Mouse (Mus musculus): ENCODE measurements at regions not wholly inside any gene's neighbourhood (a gene's known extent, or its start where the extent isn't known, plus 50 kb on each side); places are given as distances from the start of the nearest gene placed in this dataset.

DNA sequence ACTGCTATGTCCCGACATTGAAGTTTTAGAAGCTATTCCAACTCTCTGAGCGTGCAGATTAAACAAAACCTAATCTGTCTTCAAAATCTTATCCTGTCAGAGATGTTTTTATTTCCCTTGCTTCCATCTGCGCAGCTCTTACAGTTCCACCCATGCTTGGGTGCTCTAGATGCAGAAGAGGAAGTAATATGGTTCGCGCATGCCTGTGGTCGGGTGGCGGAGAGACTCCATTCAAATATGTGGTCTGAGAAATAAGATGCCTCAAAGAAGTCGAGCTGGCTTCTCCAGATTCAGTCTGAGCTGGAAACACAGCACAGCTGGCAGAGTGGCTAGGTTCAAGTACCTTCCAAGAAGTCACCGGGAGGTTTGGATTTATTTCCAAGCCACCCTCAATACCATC lies 167.5 kb downstream of the Faxc start:
- Histone ChIP-seq H3K9me3 (replicated peaks; ENCODE audit: control insufficient read depth, low read length) (no peaks in the 10 kb centered on the region), H3K36me3 (ENCODE audit: control insufficient read depth, insufficient read depth) (no peaks in the 10 kb centered on the region), H3K4me1 (ENCODE audit: control insufficient read depth, insufficient read depth, low read length) (no peaks in the 10 kb centered on the region), H3K9ac (ENCODE audit: low read length) (no peak overlapping the region), H3K4me3 (ENCODE audit: low read length) (no peak overlapping the region), H3K27me3 (ENCODE audit: control insufficient read depth, insufficient read depth, low read length) (no peaks in the 10 kb centered on the region), H3K27ac (ENCODE audit: low read length) (no peak overlapping the region), H3K4me2 (ENCODE audit: low read depth, low read length) (no peak overlapping the region)
- 85% methylated on average over 9 of the region's 9 CpGs for WGBS
- ATAC-seq (replicated peaks; ENCODE audit: extremely low read depth, insufficient read depth, low FRiP score) = no peak

DNA sequence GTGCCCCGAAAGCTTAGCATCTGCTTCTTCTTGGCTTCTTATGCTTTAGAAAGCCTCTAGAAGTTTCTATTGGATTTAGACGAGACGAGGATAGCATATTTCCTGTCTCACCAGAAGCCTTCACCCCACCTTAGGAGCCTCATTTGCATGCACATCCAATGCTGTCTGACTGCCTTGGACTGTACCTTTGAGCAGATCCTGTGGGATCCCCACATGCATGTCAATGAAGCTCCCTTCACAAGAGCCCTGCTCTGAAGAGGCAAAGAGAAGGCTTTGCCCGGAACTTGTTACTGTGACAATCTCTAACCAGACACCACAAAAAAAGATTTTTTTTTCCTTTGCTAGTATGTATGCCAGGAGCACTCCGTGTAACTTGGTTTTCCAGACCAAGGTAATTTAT lies 171.3 kb downstream of the Faxc start:
- 75% methylated on average over 5 of the region's 5 CpGs for WGBS
- no peaks in the 10 kb centered on the region for H3K27me3 ChIP-seq (ENCODE audit: control insufficient read depth, insufficient read depth, low read length)
- H3K4me2 ChIP-seq (ENCODE audit: low read depth, low read length) = no peak overlapping the region
- no peak for ATAC-seq (replicated peaks; ENCODE audit: extremely low read depth, insufficient read depth, low FRiP score)
- H3K27ac ChIP-seq (ENCODE audit: low read length) = no peak overlapping the region
- no peak overlapping the region for H3K9ac ChIP-seq (ENCODE audit: low read length)
- H3K9me3 ChIP-seq (replicated peaks; ENCODE audit: control insufficient read depth, low read length) = no peaks in the 10 kb centered on the region
- H3K4me1 ChIP-seq (ENCODE audit: control insufficient read depth, insufficient read depth, low read length) = no peaks in the 10 kb centered on the region
- no peak overlapping the region for H3K4me3 ChIP-seq (ENCODE audit: low read length)
- no peaks in the 10 kb centered on the region for H3K36me3 ChIP-seq (ENCODE audit: control insufficient read depth, insufficient read depth)

DNA sequence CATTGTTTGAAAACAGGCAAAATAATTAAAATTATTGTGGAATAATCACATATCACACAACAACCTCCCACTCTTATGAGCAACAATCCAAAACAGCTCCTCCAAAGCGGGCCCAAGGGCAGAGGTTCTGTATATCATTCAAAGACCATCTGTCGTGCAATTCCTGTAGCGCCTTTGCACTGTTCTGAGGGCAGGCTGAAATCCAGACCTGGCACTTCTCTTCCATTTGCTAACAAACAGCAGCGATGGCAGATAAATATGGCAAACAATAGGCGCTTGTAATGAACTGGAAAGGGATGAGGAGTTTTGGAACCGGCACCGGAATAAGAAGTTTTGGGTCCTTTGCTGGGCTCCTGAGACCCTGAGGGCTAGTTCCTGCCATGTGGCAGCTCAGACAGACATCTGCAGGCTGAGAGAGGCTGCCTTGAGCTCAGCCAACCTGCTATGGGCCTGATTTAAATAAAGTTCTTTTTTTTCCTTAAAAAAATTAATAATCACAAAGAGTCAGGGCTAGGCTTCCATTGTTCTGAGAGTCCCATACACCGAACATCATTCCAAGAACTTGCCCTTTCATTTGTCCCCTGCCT lies 172.0 kb downstream of the Faxc start:
- WGBS = 77% methylated on average over 8 of the region's 8 CpGs
- Histone ChIP-seq H3K36me3 (ENCODE audit: control insufficient read depth, insufficient read depth) (no peaks in the 10 kb centered on the region), H3K4me3 (ENCODE audit: low read length) (no peak overlapping the region), H3K4me2 (ENCODE audit: low read depth, low read length) (no peak overlapping the region), H3K9me3 (replicated peaks; ENCODE audit: control insufficient read depth, low read length) (no peaks in the 10 kb centered on the region), H3K27ac (ENCODE audit: low read length) (no peak overlapping the region), H3K27me3 (ENCODE audit: control insufficient read depth, insufficient read depth, low read length) (no peaks in the 10 kb centered on the region), H3K4me1 (ENCODE audit: control insufficient read depth, insufficient read depth, low read length) (no peaks in the 10 kb centered on the region), H3K9ac (ENCODE audit: low read length) (no peak overlapping the region)
- ATAC-seq (replicated peaks; ENCODE audit: extremely low read depth, insufficient read depth, low FRiP score) = no peak

DNA sequence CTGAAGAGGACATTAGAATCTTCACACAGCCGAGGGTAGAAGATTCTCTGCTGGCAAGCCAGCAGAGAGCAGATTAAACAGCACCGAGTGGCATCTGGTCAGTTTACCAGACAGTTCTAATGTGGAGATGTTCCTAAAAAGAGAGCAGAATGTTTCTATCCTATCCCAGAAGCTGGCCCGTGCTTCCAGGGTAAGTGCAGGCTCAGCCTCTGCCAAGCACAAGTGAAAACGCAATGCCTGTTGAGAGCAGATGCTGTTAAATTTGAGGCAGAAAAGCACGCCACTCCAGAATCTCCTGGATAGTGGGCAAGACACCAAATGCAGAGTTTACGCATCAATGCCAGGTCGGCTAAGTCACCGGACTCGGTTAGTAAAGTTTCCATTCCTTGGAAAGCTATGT lies 175.8 kb downstream of the Faxc start:
- no peaks in the 10 kb centered on the region for H3K9me3 ChIP-seq (replicated peaks; ENCODE audit: control insufficient read depth, low read length)
- ATAC-seq (replicated peaks; ENCODE audit: extremely low read depth, insufficient read depth, low FRiP score) = no peak
- H3K9ac ChIP-seq (ENCODE audit: low read length) = no peak overlapping the region
- no peak overlapping the region for H3K27ac ChIP-seq (ENCODE audit: low read length)
- H3K4me2 ChIP-seq (ENCODE audit: low read depth, low read length) = no peak overlapping the region
- H3K4me1 ChIP-seq (ENCODE audit: control insufficient read depth, insufficient read depth, low read length) = no peaks in the 10 kb centered on the region; the same call in 1 of the 2 replicates
- 64% methylated on average over 9 of the region's 9 CpGs for whole genome bisulfite sequencing
- no peaks in the 10 kb centered on the region for H3K27me3 ChIP-seq (ENCODE audit: control insufficient read depth, insufficient read depth, low read length)
- H3K4me3 ChIP-seq (ENCODE audit: low read length) = no peak overlapping the region
- no peaks in the 10 kb centered on the region for H3K36me3 ChIP-seq (ENCODE audit: control insufficient read depth, insufficient read depth)

DNA sequence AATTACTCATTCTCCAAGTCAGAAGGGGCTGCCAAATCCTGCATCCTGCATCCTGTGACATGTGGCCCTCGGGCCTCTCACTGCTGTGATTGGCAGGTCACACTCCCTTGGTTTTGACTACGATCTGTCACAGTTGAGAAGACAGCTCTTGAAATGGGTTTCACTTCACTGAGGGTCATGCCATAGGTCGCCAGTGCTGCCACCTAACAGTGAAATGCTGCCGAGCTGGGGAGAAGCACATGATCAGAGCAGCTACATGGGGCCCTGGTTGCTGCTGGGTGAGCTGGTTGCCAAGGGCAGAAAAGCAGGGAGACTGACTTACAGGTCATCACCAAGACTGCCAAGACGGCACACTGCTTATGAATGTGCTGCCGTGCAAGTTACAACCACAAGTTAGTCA lies 178.3 kb downstream of the Faxc start:
- no peak overlapping the region for H3K4me2 ChIP-seq (ENCODE audit: low read depth, low read length)
- WGBS = 36% methylated on average over 6 of the region's 6 CpGs
- no peaks in the 10 kb centered on the region for H3K27me3 ChIP-seq (ENCODE audit: control insufficient read depth, insufficient read depth, low read length)
- no peaks in the 10 kb centered on the region; the same call in 1 of the 2 replicates for H3K4me1 ChIP-seq (ENCODE audit: control insufficient read depth, insufficient read depth, low read length)
- no peak overlapping the region for H3K27ac ChIP-seq (ENCODE audit: low read length)
- H3K9me3 ChIP-seq (replicated peaks; ENCODE audit: control insufficient read depth, low read length) = no peaks in the 10 kb centered on the region
- H3K4me3 ChIP-seq (ENCODE audit: low read length) = no peak overlapping the region
- no peak overlapping the region for H3K9ac ChIP-seq (ENCODE audit: low read length)
- no peaks in the 10 kb centered on the region for H3K36me3 ChIP-seq (ENCODE audit: control insufficient read depth, insufficient read depth)
- ATAC-seq (replicated peaks; ENCODE audit: extremely low read depth, insufficient read depth, low FRiP score) = no peak

DNA sequence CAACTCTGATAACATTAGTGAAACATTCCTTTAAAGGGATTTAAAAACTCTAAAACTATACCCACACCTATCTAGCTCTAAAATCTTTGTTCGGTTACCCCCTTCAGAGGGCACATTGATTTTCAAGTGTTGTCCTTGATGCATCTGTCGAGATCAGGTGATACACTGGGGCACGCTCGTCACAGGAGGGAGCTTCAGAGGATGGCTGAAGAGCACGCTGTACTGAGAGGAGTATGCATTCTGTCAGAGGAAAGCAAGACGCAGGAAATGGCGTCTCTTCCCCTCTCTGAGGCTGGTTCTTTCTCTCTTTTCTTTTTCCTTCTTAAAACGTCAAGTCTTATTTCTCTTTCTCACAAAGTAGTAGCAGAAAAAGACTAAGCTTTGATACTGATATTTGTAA lies 179.3 kb downstream of the Faxc start:
- WGBS = 31% methylated on average over 8 of the region's 8 CpGs
- H3K4me2 ChIP-seq (ENCODE audit: low read depth, low read length) = peak overlapping the region; percentile 17; the same call in 1 of the 2 replicates

DNA sequence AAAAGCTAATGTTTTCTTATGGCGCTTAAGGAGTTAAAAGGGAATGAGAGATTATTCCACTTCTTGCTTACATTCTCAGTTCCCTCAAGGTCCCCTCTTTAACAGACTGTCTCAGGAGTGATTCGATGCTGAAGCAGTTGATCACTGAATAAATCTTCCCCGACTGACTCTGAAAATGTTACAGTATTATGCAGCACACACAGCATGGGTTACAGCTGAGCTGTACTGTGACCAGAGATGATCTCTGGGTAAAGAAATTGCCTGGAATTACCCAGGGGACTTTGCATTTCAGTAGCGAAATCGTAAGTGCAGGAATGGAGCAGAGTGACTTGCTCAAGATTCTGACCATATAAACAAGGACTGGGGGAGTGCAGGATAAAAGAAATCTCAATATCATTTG lies 181.1 kb downstream of the Faxc start:
- no peaks in the 10 kb centered on the region for H3K27me3 ChIP-seq (ENCODE audit: control insufficient read depth, insufficient read depth, low read length)
- H3K27ac ChIP-seq (ENCODE audit: low read length) = 0 out of 2 replicates have a peak overlapping the region, but pooled peaks have one; percentile 12
- no peak overlapping the region for H3K4me3 ChIP-seq (ENCODE audit: low read length)
- no peak overlapping the region for H3K9ac ChIP-seq (ENCODE audit: low read length)
- no peaks in the 10 kb centered on the region for H3K36me3 ChIP-seq (ENCODE audit: control insufficient read depth, insufficient read depth)
- no peak overlapping the region for H3K4me2 ChIP-seq (ENCODE audit: low read depth, low read length)
- ATAC-seq (replicated peaks; ENCODE audit: extremely low read depth, insufficient read depth, low FRiP score) = no peak
- 51% methylated on average over 5 of the region's 5 CpGs for WGBS
- no peaks in the 10 kb centered on the region; the same call in 1 of the 2 replicates for H3K4me1 ChIP-seq (ENCODE audit: control insufficient read depth, insufficient read depth, low read length)
- H3K9me3 ChIP-seq (replicated peaks; ENCODE audit: control insufficient read depth, low read length) = no peaks in the 10 kb centered on the region

More for the DNA sequence above, 179.3 kb downstream of the Faxc start:
- Histone ChIP-seq H3K27ac (ENCODE audit: low read length) (no peak overlapping the region), H3K9ac (ENCODE audit: low read length) (no peak overlapping the region), H3K36me3 (ENCODE audit: control insufficient read depth, insufficient read depth) (no peaks in the 10 kb centered on the region), H3K4me3 (ENCODE audit: low read length) (no peak overlapping the region), H3K27me3 (ENCODE audit: control insufficient read depth, insufficient read depth, low read length) (no peaks in the 10 kb centered on the region), H3K4me1 (ENCODE audit: control insufficient read depth, insufficient read depth, low read length) (no peaks in the 10 kb centered on the region; the same call in 1 of the 2 replicates), H3K9me3 (replicated peaks; ENCODE audit: control insufficient read depth, low read length) (no peaks in the 10 kb centered on the region)
- no peak for ATAC-seq (replicated peaks; ENCODE audit: extremely low read depth, insufficient read depth, low FRiP score)

DNA sequence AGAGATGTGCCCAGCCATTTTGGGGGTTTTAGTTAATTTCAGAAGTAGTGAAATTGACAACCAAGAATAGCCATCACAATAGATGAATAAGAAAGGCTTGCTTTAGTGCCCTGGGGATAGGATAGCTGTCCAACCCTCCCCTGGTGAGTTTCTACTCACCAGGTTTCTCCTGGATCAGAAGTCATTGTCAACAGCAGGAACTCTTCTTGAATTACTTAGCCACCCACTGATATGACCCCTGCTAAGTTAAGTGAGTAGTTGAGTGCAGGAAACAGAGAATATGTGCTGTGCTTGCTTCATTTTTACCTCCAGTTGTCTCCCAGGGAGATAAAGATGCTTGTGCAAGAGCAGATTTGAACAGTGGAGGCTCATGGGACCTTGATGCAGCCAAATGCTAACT lies 183.3 kb downstream of the Faxc start:
- no peak overlapping the region for H3K4me3 ChIP-seq (ENCODE audit: low read length)
- H3K27ac ChIP-seq (ENCODE audit: low read length) = no peak overlapping the region
- ATAC-seq (replicated peaks; ENCODE audit: extremely low read depth, insufficient read depth, low FRiP score) = no peak
- no peaks in the 10 kb centered on the region; the same call in 1 of the 2 replicates for H3K4me1 ChIP-seq (ENCODE audit: control insufficient read depth, insufficient read depth, low read length)
- no peak overlapping the region for H3K9ac ChIP-seq (ENCODE audit: low read length)
- no peaks in the 10 kb centered on the region for H3K27me3 ChIP-seq (ENCODE audit: control insufficient read depth, insufficient read depth, low read length)
- no peaks in the 10 kb centered on the region for H3K36me3 ChIP-seq (ENCODE audit: control insufficient read depth, insufficient read depth)
- no peaks in the 10 kb centered on the region for H3K9me3 ChIP-seq (replicated peaks; ENCODE audit: control insufficient read depth, low read length)
- H3K4me2 ChIP-seq (ENCODE audit: low read depth, low read length) = no peak overlapping the region

DNA sequence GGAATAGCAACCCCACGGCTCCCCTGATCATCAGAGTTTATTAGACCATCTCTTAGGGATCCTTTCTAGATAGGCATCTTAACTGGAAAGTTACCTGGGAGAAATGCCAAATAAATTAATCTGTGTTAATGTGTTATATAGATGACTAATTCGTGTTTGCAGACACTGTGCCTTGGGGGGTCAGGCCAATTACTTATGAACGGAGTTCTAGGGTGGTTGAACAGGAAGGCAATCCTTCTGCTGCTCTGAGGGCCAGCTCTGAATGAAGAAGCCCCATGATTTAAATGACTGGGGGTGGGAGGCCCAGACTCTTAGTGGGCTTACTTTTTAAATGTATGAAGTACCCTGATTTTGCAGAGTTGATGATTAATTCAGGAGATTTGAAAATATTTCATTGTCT lies 188.7 kb downstream of the Faxc start:
- 59% methylated on average over 3 of the region's 3 CpGs for WGBS
- H3K4me1 ChIP-seq (ENCODE audit: control insufficient read depth, insufficient read depth, low read length) = peaks cover 7% of the 10 kb centered on the region
- no peaks in the 10 kb centered on the region for H3K9me3 ChIP-seq (replicated peaks; ENCODE audit: control insufficient read depth, low read length)
- H3K27ac ChIP-seq (ENCODE audit: low read length) = no peak overlapping the region
- H3K9ac ChIP-seq (ENCODE audit: low read length) = no peak overlapping the region
- H3K4me3 ChIP-seq (ENCODE audit: low read length) = no peak overlapping the region
- no peak overlapping the region for H3K4me2 ChIP-seq (ENCODE audit: low read depth, low read length)
- H3K27me3 ChIP-seq (ENCODE audit: control insufficient read depth, insufficient read depth, low read length) = no peaks in the 10 kb centered on the region
- no peaks in the 10 kb centered on the region for H3K36me3 ChIP-seq (ENCODE audit: control insufficient read depth, insufficient read depth)
- ATAC-seq (replicated peaks; ENCODE audit: extremely low read depth, insufficient read depth, low FRiP score) = no peak

All from heart, embryonic 16.5 days (tissue).